Comparison of ENCODE assay signal across 17 mouse cellular contexts in the genomic region with DNA sequence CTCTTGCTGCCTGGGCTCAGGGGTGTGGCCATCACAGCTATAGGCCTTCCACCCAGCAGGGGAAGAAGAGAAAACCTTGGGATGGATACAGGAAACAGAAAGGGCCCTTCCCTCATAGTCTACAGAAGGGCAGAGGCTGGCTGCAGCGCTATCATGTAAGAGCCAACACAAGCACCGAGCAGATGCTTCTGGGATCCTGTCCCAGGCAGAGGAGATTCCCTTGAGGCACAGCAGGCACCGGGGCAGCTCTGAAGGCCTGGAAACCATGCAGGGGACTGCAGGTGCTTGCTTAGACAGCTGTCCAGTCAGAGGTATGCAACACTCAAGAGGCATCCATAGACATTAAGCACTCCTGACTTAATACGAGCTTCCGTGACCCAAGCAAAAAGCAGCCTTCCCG. TPM values are rescaled to one million over a fixed set of nuclear protein-coding genes. Genes with fewer than 3 reads are reported as not detected.
DNase-seq lines count a peak whose midpoint lies in the region; ATAC-seq and TF ChIP-seq lines count a peak whose summit lies in the region.
"Had no signal": no experiment of that assay in that cellular context is flagged by ENCODE, and none has a peak within 500 bp of the region (broad histone marks: within the 10 kb centered on the region; RNA-seq: fewer than 3 reads in every experiment).

No protein-coding gene starts in this region.

- peaks cover 7% of the 10 kb centered on the region; the same call in 1 of the 2 replicates for H3K4me1 ChIP-seq in hindbrain, postnatal 0 days (ENCODE audit: insufficient read depth, low read length)
- peaks cover 8% of the 10 kb centered on the region for H3K4me1 ChIP-seq in hindbrain, embryonic 14.5 days (replicated peaks; ENCODE audit: control insufficient read depth, insufficient read depth, low read length)
- peaks cover 33% of the 10 kb centered on the region for H3K4me1 ChIP-seq in neural tube, embryonic 13.5 days (replicated peaks)
- H3K4me1 ChIP-seq in lung, adult 2 months (ENCODE audit: control insufficient read depth, insufficient read depth, low read length), result peaks cover 20% of the 10 kb centered on the region

- TF ChIP-seq POLR2A in lung, adult 2 months (IDR thresholded peaks at IDR 0.05; ENCODE audit: borderline replicate concordance, extremely low read depth, low read depth, low read length), result no peak

- no peak for TF ChIP-seq CTCF in hindbrain, postnatal 0 days (IDR thresholded peaks at IDR 0.05; ENCODE audit: low read depth)
- TF ChIP-seq CTCF in lung, adult 2 months (IDR thresholded peaks at IDR 0.05; ENCODE audit: insufficient read depth, low read length), result no peak

- H3K9ac ChIP-seq in hindbrain, postnatal 0 days (replicated peaks; ENCODE audit: low read length), result no peak overlapping the region
- H3K9ac ChIP-seq in hindbrain, embryonic 14.5 days, result no peak overlapping the region
- H3K9ac ChIP-seq in neural tube, embryonic 13.5 days, result no peak overlapping the region
- H3K9ac ChIP-seq: forebrain, embryonic 15.5 days; liver, embryonic 12.5 days had no signal

- H3K27ac ChIP-seq in hindbrain, postnatal 0 days, result 0 out of 2 replicates have a peak overlapping the region, but pooled peaks have one; percentile 26
- no peak overlapping the region for H3K27ac ChIP-seq in hindbrain, embryonic 14.5 days
- 0 out of 2 replicates have a peak overlapping the region, but pooled peaks have one; percentile 61 for H3K27ac ChIP-seq in neural tube, embryonic 13.5 days (replicated peaks)
- H3K27ac ChIP-seq: forebrain, embryonic 15.5 days; liver, embryonic 12.5 days had no signal

- 71% methylated on average over 6 of the region's 6 CpGs for WGBS in hindbrain, postnatal 0 days
- WGBS in hindbrain, embryonic 14.5 days, result 67% methylated on average over 6 of the region's 6 CpGs
- WGBS in neural tube, embryonic 13.5 days, result 70% methylated on average over 6 of the region's 6 CpGs
- WGBS in lung, adult 2 months, result 62% methylated on average over 6 of the region's 6 CpGs

- H3K36me3 ChIP-seq in hindbrain, postnatal 0 days (ENCODE audit: insufficient read depth, low read length), result no peaks in the 10 kb centered on the region
- no peaks in the 10 kb centered on the region for H3K36me3 ChIP-seq in hindbrain, embryonic 14.5 days (replicated peaks; ENCODE audit: control insufficient read depth, insufficient read depth)
- no peaks in the 10 kb centered on the region for H3K36me3 ChIP-seq in neural tube, embryonic 13.5 days
- H3K36me3 ChIP-seq: forebrain, embryonic 15.5 days; liver, embryonic 12.5 days had no signal

- peak; percentile 39 for DNase-seq in gastrocnemius, adult 18-20 months (ENCODE audit: low spot score)
- DNase-seq in gastrocnemius, postnatal 4 days (ENCODE audit: low spot score in 2 of 2), result no peak
- DNase-seq in hindbrain, postnatal 0 days (ENCODE audit: low spot score), result no peak
- DNase-seq in hindbrain, embryonic 14.5 days (ENCODE audit: low spot score), result no peak
- DNase-seq in neural tube, embryonic 10.5 days (ENCODE audit: extremely low spot score, low spot score), result no peak
- DNase-seq in lung, adult 2 months, result no peak
- DNase-seq: adrenal gland, postnatal 10 days; cerebellum, adult 8-10 months; kidney, adult 8-10 months; kidney, postnatal 36 days; right cerebral cortex, postnatal 14 days; thymus, postnatal 14 days had no signal

- no peak overlapping the region for H3K4me3 ChIP-seq in hindbrain, postnatal 0 days (ENCODE audit: low read length)
- no peak overlapping the region for H3K4me3 ChIP-seq in hindbrain, embryonic 14.5 days (replicated peaks; ENCODE audit: low read length)
- no peak overlapping the region for H3K4me3 ChIP-seq in neural tube, embryonic 13.5 days
- H3K4me3 ChIP-seq in lung, adult 2 months (replicated peaks; ENCODE audit: extremely low read depth, low read depth, low read length), result no peak overlapping the region
- H3K4me3 ChIP-seq: erythroblast, embryonic 14.5 days; forebrain, embryonic 15.5 days; liver, embryonic 12.5 days had no signal

- no peak for ATAC-seq in hindbrain, postnatal 0 days
- no peak for ATAC-seq in hindbrain, embryonic 14.5 days (ENCODE audit: low FRiP score)
- ATAC-seq in neural tube, embryonic 13.5 days (ENCODE audit: low read depth), result no peak
- ATAC-seq in megakaryocyte progenitor cell, adult 5-6 weeks (replicated peaks; ENCODE audit: poor library complexity), result no peak
- ATAC-seq: forebrain, embryonic 15.5 days; liver, embryonic 12.5 days had no signal

- no peaks in the 10 kb centered on the region for H3K27me3 ChIP-seq in hindbrain, postnatal 0 days (ENCODE audit: insufficient read depth, low read length)
- H3K27me3 ChIP-seq in hindbrain, embryonic 14.5 days (ENCODE audit: control insufficient read depth, insufficient read depth, low read length), result no peaks in the 10 kb centered on the region
- no peaks in the 10 kb centered on the region for H3K27me3 ChIP-seq in neural tube, embryonic 13.5 days
- H3K27me3 ChIP-seq: forebrain, embryonic 15.5 days; liver, embryonic 12.5 days had no signal

- no peak overlapping the region for H3K4me2 ChIP-seq in hindbrain, postnatal 0 days (ENCODE audit: low read depth, low read length)
- H3K4me2 ChIP-seq in hindbrain, embryonic 14.5 days (replicated peaks), result no peak overlapping the region
- H3K4me2 ChIP-seq in neural tube, embryonic 13.5 days, result no peak overlapping the region
- H3K4me2 ChIP-seq: forebrain, embryonic 15.5 days; liver, embryonic 12.5 days had no signal

- H3K9me3 ChIP-seq in hindbrain, postnatal 0 days (ENCODE audit: low read length), result no peaks in the 10 kb centered on the region
- no peaks in the 10 kb centered on the region for H3K9me3 ChIP-seq in hindbrain, embryonic 14.5 days (ENCODE audit: control insufficient read depth, low read length)
- no peaks in the 10 kb centered on the region for H3K9me3 ChIP-seq in neural tube, embryonic 13.5 days
- H3K9me3 ChIP-seq: forebrain, embryonic 15.5 days; liver, embryonic 12.5 days had no signal

RNA-seq across cellular contexts. Expression of a gene that starts 56.6 kb away (rescaled TPM):
- total RNA-seq in gastrocnemius, adult 18-20 months (2021), result 10 to 100 TPM; 17.3 to 19.2 TPM
- total RNA-seq in gastrocnemius, postnatal 4 days (2021), result 10 to 100 TPM; 12.8 to 15.0 TPM
- total RNA-seq in hindbrain, postnatal 0 days (2014; rRNA removed), result 75.8 and 91.4 TPM in 2 replicates
- 59.4 and 60.6 TPM in 2 replicates for polyA plus RNA-seq in hindbrain, postnatal 0 days (2015; fragmentation: Nextera tagmentation; extraction: Ambion mirVana)
- polyA plus RNA-seq in hindbrain, embryonic 14.5 days (2014; fragmentation: Nextera tagmentation; extraction: Ambion mirVana), result 54.3 and 61.8 TPM in 2 replicates
- polyA plus RNA-seq in neural tube, embryonic 13.5 days (2015; fragmentation: Nextera tagmentation; extraction: Ambion mirVana), result 51.1 and 55.8 TPM in 2 replicates
- 50.4 and 52.2 TPM in 2 replicates for polyA plus RNA-seq in lung, adult 2 months (2012; rRNA removed)
- 7.2 and 7.5 TPM in 2 replicates for total RNA-seq in megakaryocyte progenitor cell, adult 5-6 weeks (2015)
- 21.7 and 26.0 TPM in 2 replicates for total RNA-seq in megakaryocyte progenitor cell, adult 5-6 weeks (2017)
